Mouse (Mus musculus) ES-Bruce4 (cell line): ENCODE data around the gene Zfp189. TPM values are rescaled to one million over a fixed set of nuclear protein-coding genes. Genes with fewer than 3 reads are reported as not detected.

Source experiments
- H3K27ac ChIP-seq: 2 replicates; pipeline ENCODE4 v1.5.1; 2012; ENCODE audit warnings: low read length, inconsistent platforms; ENCODE audit not compliant: insufficient read depth
- H3K27me3 ChIP-seq: 2 replicates; pipeline ENCODE4 v1.6.1; 2012; ENCODE audit warnings: mild to moderate bottlenecking, low read length, inconsistent platforms; ENCODE audit not compliant: control insufficient read depth, poor library complexity, insufficient read depth, severe bottlenecking
- H3K36me3 ChIP-seq: 2 replicates; pipeline ENCODE4 v1.6.1; 2012; ENCODE audit warnings: inconsistent platforms, mild to moderate bottlenecking, low read length, moderate library complexity; ENCODE audit not compliant: control insufficient read depth, poor library complexity, insufficient read depth, severe bottlenecking
- H3K4me1 ChIP-seq: one replicate; pipeline ENCODE4 v1.8.1; 2011; ENCODE audit warnings: low read length; ENCODE audit not compliant: control insufficient read depth, insufficient read depth
- H3K4me3 ChIP-seq: 2 replicates; pipeline ENCODE4 v1.5.1; 2011; ENCODE audit warnings: low read depth, mild to moderate bottlenecking, low read length
- H3K9ac ChIP-seq: 2 replicates; pipeline ENCODE4 v1.6.1; 2012; ENCODE audit warnings: low read depth, mild to moderate bottlenecking, inconsistent platforms; ENCODE audit not compliant: poor library complexity, severe bottlenecking
- H3K9me3 ChIP-seq: replicated peaks from 2 replicates; pipeline ENCODE4 v1.6.1; 2012; ENCODE audit warnings: mild to moderate bottlenecking, low read length, inconsistent platforms; ENCODE audit not compliant: control insufficient read depth, poor library complexity, insufficient read depth, severe bottlenecking
- CTCF ChIP-seq: IDR thresholded peaks from one replicate; pipeline ENCODE4 v1.8.1; 2011; ENCODE audit warnings: low read depth, low read length
- EP300 ChIP-seq: IDR thresholded peaks from 2 replicates; pipeline ENCODE4 v1.6.1; 2011; ENCODE audit warnings: low read depth, low read length; ENCODE audit not compliant: insufficient read depth
- POLR2A ChIP-seq: IDR thresholded peaks from one replicate; pipeline ENCODE4 v1.8.1; 2011; ENCODE audit warnings: low read length; ENCODE audit not compliant: insufficient read depth
- polyA plus RNA-seq: library from polyadenylated mRNA; stranded (reverse); fragments of >200 nt; gene quantifications from 2 replicates; pipeline ENCODE4 v1.2.4, GENCODE M21; 2011; ENCODE audit warnings: low read depth; ENCODE audit not compliant: missing spikeins, insufficient read depth, insufficient read length

The Zfp189 gene
- polyA plus RNA-seq, 1 experiment = 5.0 TPM

DNA sequence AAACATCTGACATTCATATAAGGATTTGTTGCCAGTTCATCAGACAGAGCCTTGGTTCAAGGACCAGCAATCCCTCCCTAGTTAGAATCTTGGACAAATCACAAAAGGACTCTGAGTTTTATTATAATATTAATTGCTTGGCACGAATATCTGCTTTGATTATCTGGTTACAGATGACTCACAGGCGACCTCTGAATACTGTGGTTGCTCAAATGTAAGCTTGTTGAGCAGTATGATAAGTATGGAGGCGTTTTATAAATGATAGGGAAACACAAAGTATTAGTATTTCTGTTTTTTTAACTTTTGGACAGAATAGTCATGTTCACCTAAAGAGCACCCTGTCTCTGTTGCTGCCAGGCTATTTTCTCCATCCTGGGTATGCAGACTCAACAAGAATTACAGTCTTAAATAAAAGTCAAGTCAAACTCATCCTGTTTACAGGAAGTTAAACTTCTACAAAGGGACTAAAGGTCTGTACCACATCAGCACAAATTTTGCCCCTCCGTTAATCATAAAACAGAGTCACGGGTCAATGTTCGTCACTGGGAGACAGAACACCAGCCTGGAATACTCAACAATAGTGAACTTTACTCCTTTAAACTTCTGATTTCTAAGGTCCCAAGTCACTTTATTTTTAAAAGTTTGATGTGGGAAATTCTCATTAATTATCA is 26.0 kb downstream of the Zfp189 start:
- no peaks in the 10 kb centered on the region for H3K36me3 ChIP-seq
- H3K4me3 ChIP-seq = no peak overlapping the region
- H3K9ac ChIP-seq = no peak overlapping the region
- no peak for TF ChIP-seq CTCF
- no peak for TF ChIP-seq EP300
- no peak for TF ChIP-seq POLR2A
- H3K27ac ChIP-seq = no peak overlapping the region
- no peaks in the 10 kb centered on the region for H3K27me3 ChIP-seq
- H3K4me1 ChIP-seq = no peaks in the 10 kb centered on the region
- H3K9me3 ChIP-seq = no peaks in the 10 kb centered on the region

DNA sequence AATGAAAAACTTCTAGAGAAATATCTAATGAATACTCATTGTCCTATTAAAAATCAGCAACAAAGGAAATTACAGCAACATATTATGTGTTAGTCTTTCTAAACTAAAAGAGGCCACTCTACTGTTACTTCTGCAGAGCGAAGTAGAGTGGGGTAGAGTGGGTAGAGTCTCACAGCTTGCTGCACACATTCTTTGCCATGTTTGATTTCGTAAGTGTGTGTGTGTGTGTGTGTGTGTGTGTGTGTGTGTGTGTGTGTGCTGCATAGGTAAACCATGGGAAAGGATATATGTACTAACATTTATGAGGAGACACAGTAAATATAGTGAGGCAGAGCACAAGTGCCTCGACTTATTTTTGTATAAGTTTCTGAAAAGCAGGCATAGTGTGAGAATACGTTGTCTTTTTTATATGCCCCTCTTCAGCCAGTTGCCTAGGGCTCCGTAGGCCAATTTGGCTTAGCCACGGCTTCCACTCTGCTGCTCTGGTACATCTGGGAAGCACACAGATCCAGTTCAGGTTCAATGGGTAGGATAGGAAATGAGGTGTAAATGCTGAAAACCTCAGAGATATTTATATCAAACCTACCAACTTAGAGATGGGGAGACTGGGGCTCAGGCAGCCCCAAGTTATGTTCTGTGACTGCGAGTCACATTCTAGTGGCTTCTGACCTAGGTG is 26.7 kb downstream of the Zfp189 start:
- H3K27ac ChIP-seq = no peak overlapping the region
- no peaks in the 10 kb centered on the region for H3K27me3 ChIP-seq
- H3K9ac ChIP-seq = no peak overlapping the region
- no peaks in the 10 kb centered on the region for H3K4me1 ChIP-seq
- H3K36me3 ChIP-seq = no peaks in the 10 kb centered on the region
- no peak for TF ChIP-seq EP300
- TF ChIP-seq CTCF = no peak
- TF ChIP-seq POLR2A = no peak
- H3K4me3 ChIP-seq = no peak overlapping the region
- H3K9me3 ChIP-seq = no peaks in the 10 kb centered on the region

DNA sequence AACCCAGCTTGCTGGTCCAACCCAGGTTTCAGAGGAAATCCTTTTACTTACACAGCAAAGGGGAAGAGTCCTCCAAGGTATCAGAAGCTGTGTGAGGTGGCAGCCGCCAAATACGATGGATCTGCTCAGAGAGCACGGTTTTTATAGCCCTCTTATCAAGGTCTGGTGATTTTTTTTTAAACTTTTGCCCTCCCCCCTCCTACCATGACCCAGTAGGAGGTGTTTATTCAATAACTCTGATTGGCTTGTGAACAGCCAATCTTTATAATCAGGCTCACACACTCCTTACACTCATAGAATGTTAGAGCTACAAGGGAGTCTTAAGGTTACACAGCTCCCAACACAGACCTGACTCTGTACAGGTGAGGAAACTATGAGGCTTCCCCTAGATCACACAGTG is 28.4 kb downstream of the Zfp189 start, which contains the start of gene Aldob:
Gene Aldob, minus strand, starts transcription at position 164 of the 400 bp plus-strand sequence.
- no peaks in the 10 kb centered on the region for H3K36me3 ChIP-seq
- no peak within 1 kb of the TSS for H3K27ac ChIP-seq
- TF ChIP-seq EP300 = no peak
- no peak for TF ChIP-seq POLR2A
- no peak for TF ChIP-seq CTCF
- H3K4me1 ChIP-seq = no peaks in the 10 kb centered on the region
- H3K4me3 ChIP-seq = no peak within 1 kb of the TSS
- no peaks in the 10 kb centered on the region for H3K27me3 ChIP-seq
- H3K9me3 ChIP-seq = no peaks in the 10 kb centered on the region
- no peak within 1 kb of the TSS for H3K9ac ChIP-seq

DNA sequence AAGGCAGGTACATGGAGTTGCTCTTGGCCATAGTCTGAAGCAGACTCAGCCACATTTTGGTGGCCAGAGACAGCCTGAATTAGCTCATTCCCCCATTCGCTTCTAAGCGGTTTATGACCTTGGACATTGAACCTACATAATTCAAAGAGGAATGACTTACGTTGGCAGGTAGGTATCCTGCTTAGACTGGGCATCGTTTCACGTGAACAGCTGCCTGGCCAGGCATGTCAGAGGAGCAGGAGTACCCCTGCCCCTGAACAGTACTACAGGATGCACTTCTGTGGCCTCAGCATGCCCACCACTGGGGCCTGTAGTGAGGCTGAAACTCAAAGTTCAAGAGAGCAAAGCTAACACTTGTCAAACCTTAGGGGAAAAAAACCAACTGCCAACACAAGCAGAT is 32.4 kb downstream of the Zfp189 start:
- no peaks in the 10 kb centered on the region for H3K36me3 ChIP-seq
- no peak overlapping the region for H3K4me3 ChIP-seq
- no peak overlapping the region for H3K9ac ChIP-seq
- H3K4me1 ChIP-seq = no peaks in the 10 kb centered on the region
- H3K27ac ChIP-seq = no peak overlapping the region
- no peaks in the 10 kb centered on the region for H3K9me3 ChIP-seq
- no peaks in the 10 kb centered on the region for H3K27me3 ChIP-seq
- TF ChIP-seq CTCF = no peak
- no peak for TF ChIP-seq EP300
- TF ChIP-seq POLR2A = no peak

DNA sequence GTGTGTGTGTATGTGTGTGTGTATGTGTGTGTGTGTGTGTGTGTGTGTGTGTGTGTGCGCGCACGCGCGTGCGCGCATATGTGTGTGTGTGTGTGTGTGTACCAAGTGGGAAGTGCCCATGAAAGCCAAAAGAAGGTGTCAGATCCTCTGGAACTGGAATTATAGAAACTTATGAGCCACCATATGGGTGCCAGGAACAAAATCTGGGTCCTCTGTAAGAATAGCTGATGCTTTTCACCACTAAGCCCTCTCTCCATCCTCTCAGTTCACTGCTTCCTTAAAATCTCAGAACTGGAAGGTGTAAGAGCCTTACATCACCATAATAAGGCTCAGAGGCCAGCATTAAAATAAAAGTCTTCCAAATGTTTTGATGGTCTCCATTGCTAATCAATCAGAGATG is 36.4 kb downstream of the Zfp189 start:
- Histone ChIP-seq H3K36me3 (no peaks in the 10 kb centered on the region), H3K27ac (no peak overlapping the region), H3K4me1 (no peaks in the 10 kb centered on the region), H3K4me3 (no peak overlapping the region), H3K27me3 (no peaks in the 10 kb centered on the region), H3K9me3 (no peaks in the 10 kb centered on the region), H3K9ac (no peak overlapping the region)
- TF ChIP-seq POLR2A (no peak), CTCF (no peak), EP300 (no peak)

DNA sequence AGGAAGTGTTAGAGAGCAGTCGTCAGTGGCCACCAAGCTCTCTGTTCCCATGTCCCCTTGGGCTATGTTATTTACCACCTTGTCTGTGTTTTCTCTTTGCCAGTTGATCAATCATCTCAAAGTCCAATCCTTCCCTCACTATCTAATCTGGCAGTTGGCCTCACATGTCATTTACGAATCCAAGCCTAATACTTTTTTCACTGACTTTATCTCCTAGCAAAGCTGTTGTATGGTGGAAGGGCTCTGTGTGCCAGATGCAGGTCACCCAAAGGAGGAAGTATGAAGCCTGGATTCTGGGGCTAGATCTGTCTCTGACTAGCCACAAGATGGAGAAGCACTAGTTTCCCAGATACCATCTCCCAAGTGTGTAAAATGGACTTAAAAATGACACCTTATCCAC is 37.2 kb downstream of the Zfp189 start:
- H3K4me3 ChIP-seq = no peak overlapping the region
- H3K4me1 ChIP-seq = no peaks in the 10 kb centered on the region
- H3K9ac ChIP-seq = no peak overlapping the region
- TF ChIP-seq EP300 = no peak
- no peak for TF ChIP-seq CTCF
- TF ChIP-seq POLR2A = no peak
- H3K27ac ChIP-seq = no peak overlapping the region
- no peaks in the 10 kb centered on the region for H3K36me3 ChIP-seq
- H3K27me3 ChIP-seq = no peaks in the 10 kb centered on the region
- H3K9me3 ChIP-seq = no peaks in the 10 kb centered on the region
